Mouse (Mus musculus) C2C12 (cell line): ENCODE results near the gene Srgap1. TPM values are rescaled to one million over a fixed set of nuclear protein-coding genes. Genes with fewer than 3 reads are reported as not detected.

Experiments
- H3K27me3 ChIP-seq: one replicate; pipeline ENCODE4 v1.6.1; 2011; ENCODE audit not compliant: control insufficient read depth, insufficient read depth, insufficient read length
- H3K36me3 ChIP-seq: one replicate; pipeline ENCODE4 v1.6.1; 2011; ENCODE audit not compliant: control insufficient read depth, insufficient read depth
- H3K4me3 ChIP-seq: one replicate; pipeline ENCODE4 v1.5.1; 2011; ENCODE audit warnings: mild to moderate bottlenecking, control low read depth; ENCODE audit not compliant: poor library complexity, insufficient read depth, severe bottlenecking
- H3K79me2 ChIP-seq: one replicate; pipeline ENCODE4 v1.6.1; 2011; ENCODE audit not compliant: control insufficient read depth, insufficient read depth
- H3K79me3 ChIP-seq: one replicate; pipeline ENCODE4 v1.6.1; 2011; ENCODE audit warnings: low read depth, control low read depth
- H3ac ChIP-seq: one replicate; pipeline ENCODE3; 2011; ENCODE audit warnings: low read depth; ENCODE audit not compliant: control insufficient read depth, insufficient read length
- CEBPB ChIP-seq: IDR thresholded peaks from one replicate; pipeline ENCODE4 v1.6.1; 2011; ENCODE audit warnings: low read depth, mild to moderate bottlenecking, control low read depth, moderate library complexity
- CTCF ChIP-seq: IDR thresholded peaks from one replicate; pipeline ENCODE4 v1.5.1; 2011; ENCODE audit not compliant: control insufficient read depth, insufficient read depth, insufficient read length
- FOSL1 ChIP-seq: IDR thresholded peaks from one replicate; pipeline ENCODE4 v1.8.0; 2011; ENCODE audit warnings: mild to moderate bottlenecking, low read length; ENCODE audit not compliant: poor library complexity, insufficient read depth, severe bottlenecking
- MAX ChIP-seq: IDR thresholded peaks from one replicate; pipeline ENCODE4 v1.6.1; 2011; ENCODE audit warnings: mild to moderate bottlenecking, control low read depth
- MYOD1 ChIP-seq: IDR thresholded peaks from one replicate; pipeline ENCODE4 v1.6.1; 2011; ENCODE audit warnings: low read depth; ENCODE audit not compliant: control insufficient read depth, insufficient read length
- MYOG ChIP-seq: IDR thresholded peaks from one replicate; pipeline ENCODE4 v1.6.1; 2011; ENCODE audit not compliant: control insufficient read depth, insufficient read length; ENCODE audit errors: extremely low read depth
- USF1 ChIP-seq: IDR thresholded peaks from one replicate; pipeline ENCODE4 v1.6.1; 2011; ENCODE audit warnings: low read depth, mild to moderate bottlenecking, control low read depth, moderate library complexity
- polyA plus RNA-seq: library from polyadenylated mRNA; unstranded; fragments of >200 nt; fragmentation: generic; extraction: Trizol; gene quantifications from one replicate; pipeline ENCODE4 v1.2.1, GENCODE M21; 2012; ENCODE audit warnings: missing spikeins

The Srgap1 gene
- polyA plus RNA-seq, 1 experiment = 0.06 TPM

DNA sequence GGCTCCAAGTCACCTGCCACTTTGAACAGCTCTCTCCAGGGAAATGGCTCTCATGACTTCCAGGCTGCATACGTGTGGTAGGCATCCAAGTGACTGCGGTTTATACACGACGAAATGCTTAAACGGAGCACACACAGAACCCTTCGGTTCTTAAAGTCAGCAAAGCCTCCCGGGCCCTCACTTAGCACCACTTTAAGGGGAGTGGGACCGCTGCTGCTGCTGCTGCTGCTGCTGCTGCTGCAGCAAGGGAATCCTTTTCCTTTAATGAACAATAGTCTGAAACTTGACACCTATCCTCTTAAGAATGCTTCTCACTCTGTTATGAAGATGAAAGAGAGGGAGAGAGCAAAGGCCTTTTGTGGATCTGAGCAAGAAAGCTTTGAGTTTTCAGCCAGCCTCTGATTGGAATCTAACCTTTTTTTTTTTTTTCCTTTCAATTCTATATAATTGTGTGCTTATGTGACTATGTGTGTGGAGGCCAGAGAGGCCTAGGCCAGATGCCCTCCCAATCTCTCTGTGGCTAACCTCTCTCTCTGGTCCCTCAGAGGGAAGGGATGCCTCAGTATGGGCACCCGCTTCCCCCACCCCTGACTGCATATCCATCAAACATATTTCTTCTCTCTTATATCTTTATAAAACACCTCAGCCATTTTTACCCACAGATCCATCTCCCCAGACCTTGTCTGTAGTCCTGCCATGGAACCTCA is 161.4 kb downstream of the Srgap1 start:
- Histone ChIP-seq H3K36me3 (no peaks in the 10 kb centered on the region), H3ac (no peak overlapping the region), H3K4me3 (no peak overlapping the region), H3K79me3 (no peaks in the 10 kb centered on the region), H3K27me3 (no peaks in the 10 kb centered on the region), H3K79me2 (no peaks in the 10 kb centered on the region)
- TF ChIP-seq MYOG (no peak), CTCF (no peak), CEBPB (no peak), FOSL1 (no peak), USF1 (no peak)

- Histone ChIP-seq H3K27me3 (no peaks in the 10 kb centered on the region), H3K79me3 (no peaks in the 10 kb centered on the region), H3K79me2 (no peaks in the 10 kb centered on the region), H3ac (no peak overlapping the region), H3K4me3 (no peak overlapping the region), H3K36me3 (no peaks in the 10 kb centered on the region)
- TF ChIP-seq MYOG (no peak), MAX (no peak), CTCF (no peak), CEBPB (no peak), USF1 (no peak), FOSL1 (no peak), MYOD1 (no peak)
Measured at GRCm38 (mm10) chr10:121882461-121882860, 164.7 kb downstream of the Srgap1 start.

DNA sequence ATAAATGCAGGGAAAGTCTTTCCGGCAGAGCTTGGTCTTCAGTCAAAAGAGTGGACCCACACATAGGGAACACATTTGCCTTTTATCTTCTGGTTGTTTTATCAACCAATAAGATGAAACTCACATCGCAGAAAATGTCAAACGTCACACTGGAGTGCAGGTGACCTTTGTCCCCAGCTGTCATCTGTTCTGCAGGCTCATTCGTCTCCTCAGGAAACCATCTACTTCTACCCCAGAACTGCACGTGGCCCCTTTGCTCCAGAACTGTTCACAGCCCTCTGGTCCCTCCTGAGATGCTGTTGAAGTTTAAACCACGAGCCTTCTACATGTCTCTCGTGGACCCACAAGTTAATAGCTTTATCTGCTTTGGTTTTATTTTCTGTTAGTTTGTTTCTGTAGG is 168.3 kb downstream of the Srgap1 start:
- H3K79me2 ChIP-seq = no peaks in the 10 kb centered on the region
- H3K4me3 ChIP-seq = no peak overlapping the region
- H3K36me3 ChIP-seq = no peaks in the 10 kb centered on the region
- no peak overlapping the region for H3ac ChIP-seq
- H3K27me3 ChIP-seq = no peaks in the 10 kb centered on the region
- no peaks in the 10 kb centered on the region for H3K79me3 ChIP-seq
- TF ChIP-seq MYOD1 = no peak
- no peak for TF ChIP-seq FOSL1
- no peak for TF ChIP-seq MAX
- TF ChIP-seq USF1 = no peak
- TF ChIP-seq CEBPB = no peak
- no peak for TF ChIP-seq CTCF
- TF ChIP-seq MYOG = no peak

- no peaks in the 10 kb centered on the region for H3K27me3 ChIP-seq
- H3K4me3 ChIP-seq = no peak overlapping the region
- no peaks in the 10 kb centered on the region for H3K36me3 ChIP-seq
- no peaks in the 10 kb centered on the region for H3K79me2 ChIP-seq
- H3ac ChIP-seq = no peak overlapping the region
- TF ChIP-seq CEBPB = no peak
- no peak for TF ChIP-seq MYOG
- no peak for TF ChIP-seq USF1
- no peak for TF ChIP-seq MAX
- TF ChIP-seq CTCF = no peak
- TF ChIP-seq MYOD1 = no peak
- no peak for TF ChIP-seq FOSL1
- H3K79me3 ChIP-seq = no peaks in the 10 kb centered on the region
Measured at GRCm38 (mm10) chr10:121877906-121878305, 169.2 kb downstream of the Srgap1 start.

GRCm38 (mm10) chr10:121873063-121873489 is 174.0 kb downstream of the Srgap1 start:
- Histone ChIP-seq H3K27me3 (no peaks in the 10 kb centered on the region), H3ac (no peak overlapping the region), H3K4me3 (no peak overlapping the region), H3K79me3 (no peaks in the 10 kb centered on the region), H3K79me2 (no peaks in the 10 kb centered on the region), H3K36me3 (no peaks in the 10 kb centered on the region)
- TF ChIP-seq USF1 = no peak
- no peak for TF ChIP-seq MYOD1
- TF ChIP-seq FOSL1 = no peak
- TF ChIP-seq MYOG = no peak
- no peak for TF ChIP-seq CEBPB
- TF ChIP-seq MAX = no peak
- TF ChIP-seq CTCF = no peak
